Mouse (Mus musculus) urinary bladder, postnatal 14 days (tissue): ENCODE results near the gene Gdf15.
A peak's percentile ranks its signal among the peaks of the same experiment; 100 is the strongest.
"Not testable (repeated sequence)": the region's sequence is repeated elsewhere in the genome, so short reads cannot be mapped to it uniquely, and the experiment has no call there.

Experiments
- DNase-seq: peaks from one replicate; pipeline ENCODE4 v3.0.0; 2021; ENCODE audit warnings: low spot score

The Gdf15 gene

DNA sequence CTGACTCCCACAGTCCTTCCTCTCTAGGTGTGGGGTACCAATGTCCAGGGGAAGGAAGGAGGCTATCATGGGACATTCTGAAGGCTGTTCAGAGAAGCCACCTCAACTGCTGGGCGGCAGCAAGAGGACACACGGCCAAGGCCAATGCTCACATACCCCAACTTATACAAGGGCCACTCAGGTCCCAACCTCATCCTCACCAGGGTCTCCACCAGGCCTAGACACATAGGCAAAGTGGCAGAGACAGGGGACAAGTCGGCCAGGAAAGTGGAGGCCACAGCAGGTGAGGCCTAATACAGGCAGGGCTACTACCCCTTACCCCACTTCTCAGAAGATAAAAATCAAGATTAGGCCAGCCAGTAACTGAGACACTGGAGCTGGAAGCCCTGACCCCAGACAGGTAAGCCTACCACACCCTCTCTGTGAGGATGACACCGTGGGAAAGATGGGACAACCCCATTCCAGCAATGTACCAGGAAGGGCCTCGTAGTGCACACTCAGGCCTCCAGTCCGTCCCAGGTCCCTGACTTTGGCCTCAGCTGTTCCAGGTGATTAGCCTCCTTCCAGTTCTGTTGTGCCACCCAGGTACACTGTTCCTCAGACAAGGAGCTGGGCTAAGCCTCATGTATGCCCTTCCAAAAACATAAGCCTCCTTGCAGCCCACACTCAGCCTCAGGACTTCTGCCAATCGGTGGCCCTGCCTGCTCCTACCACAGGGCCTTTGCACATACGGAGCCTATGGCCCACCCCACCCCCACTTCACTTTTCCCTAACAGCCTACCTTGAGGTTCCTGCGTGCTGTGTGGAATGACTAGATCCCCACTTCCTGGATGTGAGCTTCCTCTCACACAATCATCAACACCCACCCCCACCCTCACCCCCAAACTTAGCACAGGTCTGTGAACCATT is 26.1 kb downstream of the Gdf15 start:
- DNase-seq, result no peak

DNA sequence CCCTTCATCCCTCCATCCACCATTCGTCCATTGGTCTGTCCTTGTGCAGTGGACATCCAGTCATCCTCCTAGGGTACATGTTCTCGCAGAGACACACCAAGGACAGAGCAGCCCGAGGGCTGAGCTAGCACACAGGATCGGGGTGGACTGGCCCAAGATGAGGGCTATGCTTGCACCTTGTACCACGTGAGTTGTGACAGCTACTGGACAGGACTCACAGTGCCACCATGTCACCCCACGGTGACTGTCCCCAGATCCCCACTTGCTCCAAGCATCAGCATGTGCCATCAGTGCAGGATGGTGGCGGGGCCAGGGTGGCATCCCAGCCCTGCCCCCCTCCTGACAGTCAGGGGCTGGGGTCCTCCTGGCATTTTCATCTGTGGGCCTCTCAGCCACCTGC is 27.7 kb downstream of the Gdf15 start:
- DNase-seq, result no peak

DNA sequence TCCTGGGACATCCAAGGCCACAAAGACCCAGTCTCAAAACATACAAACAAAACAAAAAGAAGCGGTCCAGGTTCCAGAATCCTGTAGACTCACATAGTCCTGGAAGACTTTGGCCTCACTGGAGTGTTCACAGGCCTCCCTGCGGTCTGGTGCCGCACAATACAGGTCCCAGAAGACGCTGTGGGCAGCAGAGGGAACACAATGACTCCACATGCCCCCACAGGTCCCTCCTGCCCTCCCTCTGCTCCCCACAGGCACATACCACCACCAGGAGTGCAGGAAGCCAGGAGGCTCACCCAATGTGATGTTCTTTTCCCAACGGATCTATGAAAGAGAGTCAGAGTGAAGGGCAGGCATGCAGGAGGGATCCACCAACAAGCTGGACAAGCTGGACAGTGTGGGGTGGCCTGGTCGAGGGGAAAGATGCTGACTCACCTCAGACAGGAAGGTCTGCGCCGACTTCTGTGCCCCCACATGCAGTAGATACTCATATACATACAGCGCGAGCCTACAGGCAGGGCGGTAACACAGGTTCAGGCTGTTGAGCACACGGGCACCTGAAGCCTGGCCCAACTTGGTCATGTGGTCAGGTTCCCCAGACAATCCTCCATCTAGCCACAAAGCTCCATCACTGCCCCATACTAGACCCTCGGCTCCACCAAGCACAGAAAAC is 30.0 kb downstream of the Gdf15 start:
- no peak for DNase-seq

DNA sequence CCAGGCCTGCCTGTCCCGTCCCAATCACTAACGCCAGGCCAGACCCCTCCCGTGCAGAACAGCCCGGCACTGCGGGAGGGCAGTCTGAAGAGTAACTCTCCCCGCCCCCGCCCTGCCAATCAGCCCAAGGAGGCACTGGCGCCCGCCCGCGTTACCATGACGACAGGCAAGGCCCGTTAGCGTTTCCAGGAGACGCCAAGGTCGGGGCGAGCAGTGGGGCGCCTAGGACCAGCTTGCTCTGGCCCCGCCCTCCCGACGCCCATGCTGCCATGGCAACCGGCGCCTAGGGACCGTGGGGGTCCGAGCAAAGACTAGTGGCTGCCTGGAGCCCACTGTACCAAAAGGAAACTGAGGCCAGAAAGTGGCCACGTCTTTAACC is 31.0 kb downstream of the Gdf15 start:
- peak; percentile 73 for DNase-seq

DNA sequence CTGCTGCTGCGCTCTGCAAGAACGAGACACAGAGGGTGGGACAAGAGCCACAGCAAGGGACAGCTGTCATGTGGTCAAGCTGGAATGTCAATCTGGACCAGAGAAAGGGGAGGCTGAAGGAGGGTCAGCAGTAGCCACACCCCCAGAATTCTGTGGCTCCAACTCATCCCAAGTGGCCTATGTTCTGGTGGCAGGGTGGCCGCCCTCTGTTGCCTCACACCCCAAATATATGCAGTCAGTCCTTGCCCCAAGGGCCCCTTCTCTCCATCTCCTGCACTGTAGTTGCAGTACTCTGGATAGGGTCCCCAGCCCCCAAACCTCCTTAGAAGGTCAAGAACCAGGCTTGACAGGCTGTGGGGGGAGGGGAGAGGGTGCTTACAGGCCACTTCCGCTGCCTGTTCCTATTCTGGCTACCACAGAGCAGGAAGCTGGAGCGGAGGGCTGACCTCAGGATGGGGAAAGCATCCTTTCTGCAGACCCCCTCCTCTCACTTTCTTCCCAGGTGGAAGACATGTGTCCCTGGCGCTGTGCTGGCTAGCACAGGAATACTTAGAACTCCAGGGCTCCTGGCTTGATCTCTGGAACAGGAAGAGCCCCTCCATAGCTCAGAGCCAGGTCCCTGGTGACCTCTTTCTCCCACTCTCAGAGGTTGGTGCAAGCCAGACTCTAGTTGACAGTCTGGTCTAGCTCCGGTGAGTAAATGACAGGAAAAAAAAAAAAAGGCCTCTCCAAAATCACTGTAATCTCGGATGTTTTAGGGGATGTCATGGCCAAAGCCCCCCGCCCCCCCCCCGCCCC is 31.6 kb downstream of the Gdf15 start:
- DNase-seq, result no peak

DNA sequence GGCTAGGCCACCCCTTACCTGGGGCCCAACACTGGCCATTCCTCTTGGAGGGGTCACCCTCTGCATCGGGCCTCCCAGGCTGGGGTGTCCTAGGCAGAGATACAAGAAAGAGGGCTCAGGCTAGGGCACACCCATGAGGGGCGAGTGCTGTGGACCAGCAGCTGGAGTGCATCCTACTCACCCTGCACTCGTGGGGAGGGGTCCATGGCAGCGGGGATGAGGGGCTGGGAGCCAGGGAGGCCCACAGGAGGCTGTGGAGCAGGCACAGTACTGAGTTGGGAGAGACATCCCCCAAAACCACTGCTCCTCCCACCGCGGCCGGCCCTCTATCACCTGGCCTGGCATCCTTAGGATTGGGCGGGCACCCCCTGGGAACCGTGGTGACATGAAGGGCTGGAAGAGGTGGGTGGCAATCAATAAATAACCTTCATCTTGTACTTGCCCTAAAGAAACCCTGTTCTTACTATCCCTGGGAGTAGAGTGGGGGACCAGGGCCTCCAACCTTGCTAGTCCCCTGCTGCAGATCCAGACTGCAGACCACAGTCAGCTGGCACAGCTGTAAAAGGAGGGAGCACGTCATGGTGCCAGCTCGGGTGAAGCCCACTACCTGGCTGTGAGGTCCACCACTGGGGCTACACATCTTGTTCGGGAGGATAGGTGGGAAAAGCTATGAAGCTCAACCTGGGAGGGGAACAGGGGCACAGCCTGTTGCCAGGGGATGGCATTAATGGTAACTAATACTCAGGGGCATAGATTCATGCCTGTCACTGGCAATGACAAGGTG is 32.6 kb downstream of the Gdf15 start:
- DNase-seq, result no peak

DNA sequence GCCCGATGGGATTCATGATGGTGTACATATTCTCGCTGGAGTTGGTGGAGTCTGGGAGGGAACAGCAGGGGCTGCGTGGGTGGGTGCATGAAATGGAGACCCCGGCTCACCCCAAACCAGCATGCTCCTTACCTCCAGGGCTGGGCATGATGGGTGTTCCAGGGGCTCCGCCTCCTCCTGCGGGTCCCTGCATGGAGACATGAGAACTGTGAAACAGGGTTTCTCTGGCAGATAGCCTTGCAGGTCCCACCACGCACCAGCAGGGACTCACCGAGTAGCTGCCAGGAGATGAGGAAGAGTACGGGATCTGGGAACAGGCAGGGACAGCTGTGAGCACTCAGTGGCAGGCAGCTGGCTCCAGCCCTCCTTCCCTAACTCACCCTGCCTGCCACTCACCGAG is 33.5 kb downstream of the Gdf15 start:
- DNase-seq, result no peak

DNA sequence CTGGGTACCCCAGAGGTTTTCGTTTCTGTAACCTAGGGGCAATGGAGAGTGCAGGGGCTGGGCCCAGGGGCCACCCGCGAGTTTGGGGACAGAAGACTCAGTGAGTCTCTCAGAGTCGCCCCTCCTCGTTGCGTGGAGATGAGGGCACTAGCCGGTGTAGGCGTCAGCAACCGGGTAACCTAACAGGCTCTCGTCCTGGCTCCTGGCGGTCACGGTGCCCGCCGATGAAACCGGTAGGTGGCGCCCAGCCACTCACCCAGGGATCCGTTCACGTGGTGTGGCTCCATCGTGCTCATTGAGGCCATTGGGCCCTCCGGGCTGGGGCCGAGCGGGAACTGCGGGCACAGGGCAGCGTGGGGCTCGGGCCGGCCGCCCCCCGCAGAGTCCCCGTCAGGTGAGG is 34.0 kb downstream of the Gdf15 start:
- DNase-seq, result peak; percentile 87

DNA sequence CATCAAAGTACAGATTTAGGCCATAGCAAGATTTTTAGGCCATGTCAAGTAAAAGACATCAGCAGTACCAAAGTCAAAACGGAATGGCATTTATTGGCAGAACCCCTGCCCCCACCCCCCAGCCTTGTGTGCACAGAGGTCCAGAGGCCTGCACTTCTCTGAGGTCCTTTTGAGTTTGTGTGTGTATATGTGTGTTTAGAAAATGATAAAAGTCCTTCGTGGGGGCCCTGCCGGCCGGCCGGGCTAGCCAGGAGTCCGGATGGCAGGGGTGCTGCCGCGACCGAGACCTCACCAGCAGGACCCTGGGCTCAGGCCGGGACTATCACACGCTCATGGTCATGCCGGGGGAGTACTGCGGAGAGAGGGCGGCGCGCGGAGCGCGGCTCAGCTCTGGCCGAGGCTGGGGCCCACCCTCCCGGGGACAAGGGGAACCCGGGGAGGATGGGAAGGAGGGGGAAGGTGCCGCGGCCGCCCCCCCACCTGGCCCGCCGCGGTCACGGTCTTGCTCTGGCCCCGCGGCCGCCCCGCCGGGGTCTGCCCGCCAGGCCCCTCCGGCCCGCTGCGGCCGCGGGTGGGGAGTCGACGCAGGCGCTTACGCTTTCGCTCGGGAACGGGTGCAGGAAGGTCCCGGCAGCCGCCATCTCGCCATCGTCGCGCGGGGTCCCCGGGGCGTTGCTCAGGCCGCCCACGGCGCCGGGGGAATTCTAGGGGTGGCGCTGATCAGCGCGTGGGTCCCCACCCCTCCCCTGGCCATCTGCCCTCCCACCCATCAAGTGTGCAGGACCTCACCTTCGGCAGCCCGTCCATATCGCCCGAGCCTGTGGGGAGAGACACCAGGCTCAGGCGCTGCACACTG is 34.6 kb downstream of the Gdf15 start:
- DNase-seq, result no peak

DNA sequence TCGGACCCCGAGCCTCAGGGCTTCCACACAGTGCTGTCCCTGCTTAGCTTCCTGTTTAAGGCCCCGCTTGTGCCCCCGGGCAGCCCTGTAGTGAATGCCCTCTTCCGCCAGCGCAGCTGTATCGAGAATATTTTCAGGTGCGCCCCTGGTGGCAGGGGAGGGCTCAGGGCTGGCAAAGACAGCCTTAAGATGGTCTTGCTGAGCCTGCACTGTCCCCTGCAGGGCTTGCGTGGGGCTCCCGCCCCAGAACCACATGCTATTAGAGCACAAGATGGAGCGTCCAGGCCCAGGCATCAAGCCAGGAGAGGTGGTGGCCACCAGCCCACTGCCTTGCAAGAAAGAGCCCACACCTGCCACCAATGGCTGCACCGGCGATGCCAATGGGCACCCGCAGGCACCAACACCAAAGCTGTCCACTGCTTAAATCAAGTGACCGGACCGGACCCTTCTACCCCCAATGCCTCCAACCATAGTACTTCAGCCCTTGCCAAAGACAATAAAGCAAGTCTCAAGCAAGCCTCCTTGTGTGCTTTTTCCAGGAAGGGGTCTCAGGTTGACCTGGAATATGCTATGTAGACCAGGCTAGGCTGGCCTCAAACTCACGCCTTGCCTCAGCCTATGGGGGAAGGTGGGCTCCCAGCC is 35.4 kb downstream of the Gdf15 start:
- no peak for DNase-seq

DNA sequence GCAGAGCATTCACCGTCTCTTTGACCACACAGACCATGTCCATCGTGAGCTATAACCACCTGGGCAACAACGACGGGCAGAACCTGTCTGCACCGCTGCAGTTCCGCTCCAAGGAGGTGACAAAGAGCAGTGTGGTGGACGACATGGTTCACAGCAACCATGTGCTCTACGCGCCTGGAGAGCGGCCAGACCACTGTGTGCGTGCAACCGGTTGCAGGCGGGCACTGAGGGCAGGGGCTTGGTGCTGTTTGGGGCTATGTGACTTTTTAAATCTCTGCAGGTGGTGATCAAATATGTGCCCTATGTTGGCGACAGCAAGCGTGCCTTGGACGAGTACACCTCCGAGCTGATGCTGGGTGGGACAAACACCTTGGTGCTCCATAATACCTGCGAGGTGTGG is 36.0 kb downstream of the Gdf15 start:
- DNase-seq, result no peak

DNA sequence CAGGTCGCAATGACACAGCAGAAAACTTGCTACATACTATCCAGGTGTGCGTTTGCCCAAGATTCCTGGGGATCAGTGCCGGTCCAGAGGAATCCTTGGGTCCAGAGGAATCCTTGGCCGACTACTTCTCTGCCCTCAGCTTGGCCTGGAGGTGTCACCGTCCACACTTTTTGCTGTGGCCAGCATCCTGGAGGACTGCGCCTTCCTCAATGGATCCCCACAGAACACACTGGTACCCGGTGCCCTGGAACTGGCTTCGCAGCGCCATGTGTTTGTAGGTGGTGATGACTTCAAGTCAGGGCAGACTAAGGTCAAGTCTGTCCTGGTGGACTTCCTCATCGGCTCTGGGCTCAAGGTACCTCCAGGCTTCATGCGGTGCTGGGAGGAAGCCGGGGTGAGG is 36.4 kb downstream of the Gdf15 start:
- no peak for DNase-seq

DNA sequence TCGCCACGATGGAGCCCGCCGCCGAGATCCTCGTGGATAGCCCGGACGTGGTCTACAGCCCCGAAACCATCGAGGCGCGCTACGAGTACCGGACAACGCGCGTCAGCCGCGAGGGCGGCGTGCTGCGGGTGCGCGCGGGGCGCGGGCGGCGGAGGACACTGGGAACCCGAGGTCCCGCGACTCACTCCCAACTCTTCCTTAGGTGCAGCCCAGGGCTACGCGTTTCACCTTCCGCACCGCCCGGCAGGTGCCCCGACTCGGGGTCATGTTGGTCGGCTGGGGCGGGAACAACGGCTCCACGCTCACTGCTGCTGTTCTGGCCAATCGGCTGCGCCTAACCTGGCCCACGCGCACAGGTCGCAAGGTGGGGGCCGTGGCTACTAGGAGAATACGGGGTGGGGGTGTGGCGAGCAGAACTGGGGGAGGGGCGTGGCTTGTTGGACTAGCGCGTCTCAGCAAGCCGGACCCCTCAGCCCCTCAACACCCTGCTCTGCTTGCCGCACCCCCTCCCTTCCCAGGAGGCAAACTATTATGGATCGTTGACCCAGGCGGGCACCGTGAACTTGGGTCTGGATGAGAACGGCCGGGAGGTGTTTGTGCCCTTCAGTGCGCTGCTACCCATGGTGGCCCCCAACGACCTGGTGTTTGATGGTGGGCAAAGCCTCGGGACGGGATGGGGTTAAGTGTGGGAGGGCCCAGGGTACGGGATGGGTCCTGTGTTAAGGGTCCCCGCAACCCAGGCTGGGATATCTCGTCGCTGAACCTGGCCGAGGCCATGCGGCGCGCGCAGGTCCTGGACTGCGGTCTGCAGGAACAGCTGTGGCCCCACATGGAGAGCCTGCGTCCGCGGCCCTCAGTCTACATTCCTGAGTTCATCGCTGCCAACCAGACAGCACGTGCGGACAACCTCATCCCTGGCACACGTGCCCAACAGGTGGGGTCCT is 37.4 kb downstream of the Gdf15 start:
- no peak for DNase-seq

DNA sequence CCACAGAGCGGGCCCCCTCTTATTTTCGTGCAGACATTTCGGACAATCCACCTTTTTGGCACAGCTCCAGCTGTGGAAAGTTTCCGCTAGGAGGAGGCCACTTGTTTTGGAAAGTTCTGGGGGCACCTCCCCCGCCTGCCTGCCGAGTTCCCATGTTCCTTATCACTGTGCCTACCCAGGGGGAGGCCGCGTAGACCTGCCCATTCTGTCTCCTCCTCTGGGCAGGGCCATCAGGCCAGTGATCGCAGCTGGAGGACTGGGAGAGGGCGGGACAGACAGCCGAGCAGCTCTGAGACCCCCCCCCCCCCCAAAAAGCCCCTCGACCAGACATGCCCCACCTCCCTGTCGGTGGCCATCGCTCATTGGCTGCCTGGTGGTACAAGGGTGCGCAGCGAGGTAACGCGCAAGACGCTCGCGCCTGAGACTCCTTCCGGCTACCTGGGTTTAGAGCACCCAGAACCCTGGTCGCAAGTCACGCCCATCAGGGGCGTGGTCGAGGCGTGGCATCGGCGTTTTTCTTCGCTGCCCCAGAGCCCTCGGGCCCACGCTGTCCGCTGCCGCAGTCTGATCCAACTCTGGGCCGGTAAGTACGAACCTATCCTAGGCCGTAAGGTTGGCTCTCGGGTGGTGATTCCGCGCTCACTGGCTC is 38.2 kb downstream of the Gdf15 start, which contains the start of gene Isyna1:
Isyna1 (plus strand) TSS at position 413 of the 649 bp plus-strand sequence.
- DNase-seq, result peak; percentile 91

DNA sequence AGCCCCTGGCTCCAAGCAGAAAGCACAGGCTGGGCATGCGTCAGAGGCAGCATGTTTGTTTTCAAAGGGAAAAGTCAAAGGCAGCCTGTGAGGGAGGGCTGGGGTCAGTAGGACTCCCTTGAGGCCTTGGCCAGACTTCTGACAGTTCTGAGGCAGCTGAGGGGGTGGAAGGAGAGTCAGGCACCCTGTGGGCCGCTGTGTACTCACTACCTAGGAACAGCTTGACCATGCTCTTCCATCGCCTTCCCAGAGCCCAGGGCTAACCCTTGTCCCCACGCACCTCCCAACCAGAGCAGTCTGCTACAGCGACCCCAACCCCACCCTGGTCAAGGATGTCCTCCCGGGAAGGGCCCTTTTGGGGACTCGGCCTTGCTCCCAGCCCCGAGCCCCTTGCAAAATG is 39.1 kb downstream of the Gdf15 start:
- no peak for DNase-seq

DNA sequence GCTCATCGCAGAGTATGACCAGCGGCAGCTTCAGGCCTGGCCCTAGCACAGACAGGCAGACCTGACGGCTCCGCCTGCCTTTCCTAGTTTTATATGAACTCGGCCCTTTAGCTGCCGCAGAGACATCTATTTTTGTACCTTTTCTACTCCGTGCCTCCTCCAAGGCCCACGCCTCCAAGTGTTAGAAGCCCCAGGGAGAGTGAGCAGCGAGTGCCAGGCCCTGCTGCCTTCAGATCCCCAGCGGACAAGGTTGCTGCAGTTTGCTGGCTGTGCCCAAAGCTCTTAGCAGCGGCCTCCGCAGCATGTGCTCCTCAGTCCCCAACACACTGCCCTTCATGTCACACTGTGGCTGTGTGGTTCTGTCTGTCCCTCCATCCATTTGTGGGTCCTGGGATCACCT is 40.7 kb downstream of the Gdf15 start:
- no peak for DNase-seq

DNA sequence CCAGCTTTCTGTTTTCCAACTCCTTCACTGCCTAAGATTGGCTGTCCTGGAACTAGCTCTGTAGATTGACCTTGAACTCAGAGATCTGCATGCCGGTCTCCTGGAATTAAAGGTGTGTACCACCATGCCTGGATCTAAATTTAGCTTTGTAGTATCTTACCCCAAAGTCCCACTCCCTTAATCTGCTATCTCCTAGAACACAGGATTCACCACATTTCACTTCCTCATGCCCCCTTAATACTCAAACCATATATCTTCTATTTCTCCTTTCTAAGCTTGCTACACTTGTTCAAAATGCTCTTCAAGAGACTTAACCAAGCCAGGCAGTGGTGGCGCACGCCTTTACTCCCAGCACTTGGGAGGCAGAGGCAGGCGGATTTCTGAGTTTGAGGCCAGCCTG is 44.3 kb downstream of the Gdf15 start:
- not testable (repeated sequence) for DNase-seq

DNA sequence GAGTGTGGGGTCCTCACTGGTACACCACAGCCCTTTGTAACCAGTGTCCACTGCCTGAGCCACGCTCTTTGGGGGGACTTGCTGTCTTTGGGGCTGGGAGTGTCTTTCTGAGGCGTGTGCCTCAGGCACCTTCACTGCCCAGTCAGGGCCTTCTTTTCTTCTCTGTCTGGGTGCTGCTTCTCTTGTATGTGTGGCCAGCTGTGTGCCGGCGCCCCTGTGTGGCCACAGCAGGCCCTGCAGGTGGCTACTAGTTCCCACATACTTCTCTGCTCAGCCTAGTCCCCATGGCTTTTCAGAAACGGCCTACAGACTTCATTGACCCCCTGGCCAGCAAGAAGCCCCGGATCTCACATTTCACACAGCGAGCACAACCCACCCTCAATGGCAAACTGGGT is 47.0 kb downstream of the Gdf15 start:
- DNase-seq, result peak; percentile 58
